Mouse (Mus musculus): ENCODE data around the gene Nav2.

Gene Nav2

DNA sequence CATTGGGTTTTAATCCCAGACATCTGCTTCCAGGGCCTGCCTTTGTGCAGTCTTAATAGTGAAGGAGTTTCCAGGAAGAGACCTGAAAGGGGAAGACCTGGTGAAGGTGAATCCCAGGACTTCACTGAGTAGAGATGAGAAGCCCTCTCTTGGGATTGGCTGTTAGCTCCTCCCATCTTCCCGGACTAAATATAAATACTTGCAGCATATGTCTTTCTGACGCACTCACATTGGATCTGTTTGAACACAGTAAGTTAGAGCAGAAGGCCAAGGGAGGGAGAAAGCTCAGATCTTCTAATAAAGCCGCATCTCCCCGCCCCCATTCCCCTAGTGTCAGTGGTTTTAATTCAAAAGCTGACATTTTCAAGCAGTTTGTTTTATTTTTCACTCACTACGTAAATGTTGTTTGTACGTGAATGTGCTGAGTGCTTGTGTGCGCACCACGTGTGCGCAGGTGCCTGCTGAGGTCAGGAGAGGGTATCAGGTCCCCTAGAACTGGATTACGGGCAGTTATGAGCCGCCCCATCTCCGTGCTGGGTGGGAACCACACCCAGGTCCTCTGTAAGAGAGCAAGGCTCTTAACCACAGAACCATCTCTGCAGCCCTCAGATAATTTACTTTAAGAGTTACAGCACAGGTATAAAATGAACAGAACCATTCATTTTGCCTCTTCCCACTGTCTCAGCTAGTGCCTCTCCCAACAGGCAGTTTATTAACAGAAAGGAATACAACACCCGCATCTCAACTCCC is 365.6 kb downstream of the Nav2 start:
- no peak for DNase-seq (ENCODE audit: low read depth in 2 of 2, low spot score in 2 of 2)

DNA sequence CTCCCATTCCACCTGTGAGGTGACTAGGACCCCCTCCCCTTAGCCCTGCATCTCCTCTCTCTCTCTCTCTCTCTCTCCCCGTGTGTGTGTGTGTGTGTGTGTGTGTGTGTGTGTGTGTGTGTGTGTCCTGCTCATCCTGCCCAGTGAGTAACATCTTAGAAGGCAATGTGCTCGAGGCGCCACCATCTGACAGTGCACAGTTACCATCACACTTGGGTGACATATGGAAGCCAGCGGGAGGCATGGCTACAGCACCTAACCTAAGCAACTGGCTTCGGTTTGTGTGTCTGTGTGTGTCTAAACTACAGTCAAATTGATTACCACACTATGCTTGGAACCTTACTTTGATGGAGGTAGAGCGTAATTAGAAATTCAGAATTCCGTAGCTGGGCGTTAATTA is 366.2 kb downstream of the Nav2 start:
- no peak for DNase-seq (ENCODE audit: low read depth in 2 of 2, low spot score in 2 of 2)

DNA sequence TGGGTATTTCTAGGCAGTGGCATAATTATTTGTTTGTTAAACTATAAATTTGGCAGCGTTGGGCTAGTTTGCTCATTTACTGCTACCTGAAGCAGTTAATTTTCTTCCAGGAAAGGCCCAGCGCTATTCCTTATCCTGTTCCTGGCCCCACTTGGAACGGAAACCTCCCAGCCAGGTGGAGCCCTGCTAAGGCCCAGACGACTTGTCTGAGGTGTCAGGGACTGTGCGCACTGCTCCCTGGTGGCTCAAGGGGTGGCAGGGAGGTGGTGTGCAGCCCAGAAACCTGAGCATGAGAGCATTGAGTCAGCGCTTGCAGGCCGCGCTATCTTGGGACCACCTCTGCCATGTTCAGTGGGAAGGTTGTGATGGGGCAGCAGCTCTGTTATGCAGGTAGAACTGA is 367.6 kb downstream of the Nav2 start:
- DNase-seq (ENCODE audit: low read depth in 2 of 2, low spot score in 2 of 2): no peak

DNA sequence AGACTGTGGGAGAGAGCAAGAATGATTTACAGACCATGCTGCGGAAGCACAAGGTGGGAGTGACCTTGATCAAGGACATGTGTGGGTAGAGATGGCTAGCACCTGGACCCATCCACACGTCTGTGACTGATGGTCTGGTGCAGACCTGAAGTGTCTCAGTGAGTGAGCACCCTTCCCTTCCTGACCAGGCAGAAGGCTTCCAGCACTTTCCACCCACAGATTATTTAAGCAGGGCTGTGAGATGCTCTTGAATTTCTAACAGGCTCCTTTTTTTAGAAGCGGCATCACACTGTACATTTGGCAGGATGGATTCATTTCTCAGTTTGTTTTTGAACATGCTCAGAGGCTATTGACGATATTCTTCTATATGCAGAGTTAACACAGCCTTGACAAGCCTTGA is 369.2 kb downstream of the Nav2 start:
- no peak for DNase-seq (ENCODE audit: low read depth in 2 of 2, low spot score in 2 of 2)

DNA sequence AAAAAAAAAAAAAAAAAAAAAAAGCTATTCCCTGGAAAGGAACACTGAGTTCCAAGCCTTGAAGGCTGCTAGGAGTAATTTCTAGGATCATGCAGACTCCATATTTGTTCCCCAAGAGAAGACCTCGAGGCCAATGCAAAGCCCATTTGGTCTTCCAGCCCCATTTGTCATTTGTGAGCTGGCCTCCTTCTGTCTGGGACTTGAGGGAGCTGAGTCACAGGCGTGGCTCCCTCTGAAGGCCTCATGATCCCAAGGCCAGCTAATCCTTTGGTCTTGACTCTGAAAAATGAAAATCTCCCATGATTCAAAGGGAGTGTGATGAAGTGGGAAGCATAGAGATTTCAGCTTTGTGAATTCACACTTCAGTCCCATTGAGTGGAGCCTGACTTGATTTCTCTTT is 370.0 kb downstream of the Nav2 start:
- no peak for DNase-seq (ENCODE audit: low read depth in 2 of 2, low spot score in 2 of 2)

DNA sequence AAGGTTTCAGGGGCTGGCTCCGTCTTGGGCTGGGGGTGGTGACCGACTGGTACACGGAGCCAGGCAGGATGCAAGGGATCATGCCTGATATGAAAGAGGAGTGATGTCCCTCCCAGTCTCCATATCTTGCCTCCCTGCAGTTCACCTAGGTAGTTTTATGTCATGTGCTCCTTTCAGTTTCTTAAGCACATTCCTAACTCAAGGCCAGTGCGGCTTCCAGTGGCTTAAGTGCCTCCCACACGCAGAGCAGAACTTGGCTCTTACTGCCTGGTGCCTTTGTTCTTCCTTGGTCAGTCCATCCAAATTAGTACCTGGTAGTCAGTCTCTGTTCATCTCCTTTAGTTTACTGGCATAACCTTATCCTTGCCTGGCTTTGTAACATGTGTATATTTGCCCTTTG is 371.9 kb downstream of the Nav2 start:
- no peak for DNase-seq (ENCODE audit: low read depth in 2 of 2, low spot score in 2 of 2)

DNA sequence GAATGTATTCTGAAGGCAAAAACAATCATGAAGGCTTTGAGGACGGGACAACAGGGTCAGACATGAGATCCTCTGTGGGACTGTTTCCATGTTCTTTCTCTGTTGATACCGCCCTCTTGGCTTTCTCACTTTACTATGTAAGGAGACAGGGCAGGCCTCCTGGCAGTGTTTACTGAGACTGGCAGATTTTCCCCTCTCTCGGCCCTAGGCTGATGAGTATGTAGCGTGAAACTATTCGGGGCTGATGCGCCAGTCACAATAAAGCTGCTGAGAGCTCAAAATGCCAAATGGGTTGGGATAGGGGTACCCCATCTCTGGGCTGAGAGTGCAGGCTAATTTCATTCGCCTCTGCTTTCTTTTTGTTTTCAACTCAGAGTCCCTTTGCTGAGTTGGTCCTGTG is 373.9 kb downstream of the Nav2 start:
- DNase-seq (ENCODE audit: low read depth in 2 of 2, low spot score in 2 of 2): no peak

DNA sequence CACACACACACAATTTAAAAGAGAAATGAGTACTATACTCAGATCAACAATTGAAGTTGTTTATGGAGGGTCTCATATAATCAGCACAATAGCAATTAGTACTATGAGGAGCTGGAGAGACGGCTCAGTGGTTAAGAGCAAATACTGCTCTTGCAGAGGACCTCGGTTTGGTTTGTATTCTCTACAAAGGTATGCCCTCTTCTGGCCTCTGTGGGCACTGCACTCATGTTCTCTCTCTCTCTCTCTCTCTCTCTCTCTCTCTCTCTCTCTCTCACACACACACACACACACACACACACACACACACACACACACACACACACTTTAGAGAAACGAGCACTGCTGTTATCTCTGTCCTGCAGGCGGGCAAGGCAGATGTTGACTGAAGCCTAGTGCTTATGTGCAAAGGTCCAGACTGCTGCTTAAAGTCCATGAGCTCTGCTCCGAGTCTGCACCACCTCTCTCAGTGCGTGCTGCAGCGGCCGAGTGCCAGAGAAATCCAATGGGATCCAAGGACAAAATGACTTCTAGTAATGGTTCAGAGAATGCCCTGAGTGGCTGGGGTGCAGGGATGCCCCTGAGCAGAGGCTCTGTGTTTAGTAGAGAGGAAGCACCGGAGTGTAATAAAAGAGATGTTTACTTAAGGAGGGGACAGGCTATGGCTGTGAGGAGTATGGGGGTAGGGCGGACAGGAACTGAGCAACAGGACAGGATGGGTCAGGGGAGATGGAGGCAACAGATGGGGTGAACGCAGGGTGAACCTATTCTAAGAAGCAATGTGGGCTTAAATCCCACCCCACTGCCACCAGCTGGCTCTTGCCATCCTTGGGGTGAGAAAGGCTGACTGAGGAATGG is 375.2 kb downstream of the Nav2 start:
- no peak for DNase-seq (ENCODE audit: low read depth in 2 of 2, low spot score in 2 of 2)

DNA sequence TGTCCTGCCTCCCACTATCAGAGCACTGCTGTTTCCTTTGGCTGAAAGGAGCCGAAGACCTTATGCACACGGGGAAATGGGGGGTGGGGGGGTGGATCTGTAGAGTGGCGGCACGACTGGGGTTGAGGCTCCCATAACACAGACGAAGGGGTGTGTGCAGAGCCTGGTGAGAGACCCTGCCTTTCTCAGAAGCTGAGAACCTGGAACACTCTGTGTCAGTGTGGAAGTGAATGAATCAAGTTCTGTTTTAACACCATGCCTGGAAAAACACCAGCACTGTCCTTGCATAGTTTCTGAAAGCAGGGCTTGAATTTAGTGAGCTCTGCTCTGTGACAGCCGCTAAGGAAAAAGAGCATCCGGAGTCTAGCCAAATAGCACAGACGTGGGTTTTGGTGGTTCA is 379.7 kb downstream of the Nav2 start:
- no peak for DNase-seq (ENCODE audit: low read depth in 2 of 2, low spot score in 2 of 2)

DNA sequence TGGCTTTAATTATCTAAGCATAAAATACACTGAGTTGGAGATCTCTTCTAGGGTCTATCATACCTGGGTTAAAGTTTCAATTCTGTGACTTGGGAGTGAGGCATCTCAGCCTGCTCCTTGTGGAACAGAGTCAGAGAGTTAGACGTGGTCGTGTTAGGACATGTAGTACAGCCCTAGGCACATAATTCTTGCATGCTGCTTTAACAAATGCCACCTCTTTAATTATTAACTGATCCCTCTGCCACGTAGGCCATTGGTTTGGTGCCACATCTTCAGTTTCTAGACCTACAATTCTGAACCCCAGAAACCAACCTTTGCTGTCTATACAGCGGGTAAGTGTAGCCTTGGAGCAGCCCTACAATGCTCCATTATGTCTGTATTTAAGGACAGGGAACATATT is 381.8 kb downstream of the Nav2 start:
- no peak for DNase-seq (ENCODE audit: low read depth in 2 of 2, low spot score in 2 of 2)

DNA sequence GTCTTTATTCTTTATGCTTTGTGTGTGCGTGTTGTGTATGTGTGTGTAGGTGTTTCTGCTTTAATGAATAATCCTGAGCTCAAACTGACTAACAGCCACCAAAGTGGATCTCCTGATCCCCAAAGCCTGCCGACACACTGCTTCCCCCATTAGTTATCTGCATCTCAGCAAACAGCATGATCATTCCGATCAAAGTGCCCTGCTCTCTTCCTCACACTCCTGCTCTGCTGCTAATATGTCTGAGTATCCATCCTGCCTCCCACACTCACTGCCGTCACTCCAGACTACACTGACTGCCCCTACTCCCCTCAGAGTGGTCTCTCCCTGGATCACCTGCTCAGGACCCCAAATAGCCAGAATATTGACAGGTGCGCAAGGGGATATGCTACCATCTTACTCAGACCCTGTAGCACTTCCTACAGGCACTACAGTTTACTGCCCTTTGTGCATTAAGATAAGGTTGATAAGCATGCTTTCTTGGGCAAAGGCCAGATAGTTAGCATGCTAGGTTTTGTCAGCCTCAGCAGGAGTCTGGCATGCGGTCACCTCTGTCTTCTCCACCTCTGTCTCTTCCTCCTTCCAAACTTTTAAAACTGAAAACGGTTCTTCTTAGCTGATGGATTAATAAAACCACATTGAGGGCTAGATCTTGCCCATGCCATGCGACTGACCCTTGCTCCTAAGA is 382.8 kb downstream of the Nav2 start:
- DNase-seq (ENCODE audit: low read depth in 2 of 2, low spot score in 2 of 2): no peak

DNA sequence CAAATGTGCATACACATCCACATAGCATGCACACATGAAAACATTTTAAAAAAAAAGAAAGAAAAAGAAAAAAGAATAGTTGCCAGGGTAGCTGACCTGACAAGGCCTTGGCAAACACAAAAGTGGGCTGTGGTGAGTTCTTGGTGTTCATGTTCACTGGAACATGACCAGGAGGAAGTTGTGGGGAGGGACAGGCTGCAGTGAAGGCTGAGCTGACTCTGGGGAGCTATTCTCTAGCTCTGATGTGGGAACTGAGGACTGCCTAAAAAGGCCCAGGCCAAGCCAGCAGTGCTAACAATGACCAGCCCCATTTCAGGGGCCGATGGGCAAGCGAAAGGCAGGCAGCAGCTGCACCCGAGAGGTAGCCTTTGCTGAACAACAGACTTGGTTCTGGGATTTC is 388.6 kb downstream of the Nav2 start:
- no peak for DNase-seq (ENCODE audit: low read depth in 2 of 2, low spot score in 2 of 2)

DNA sequence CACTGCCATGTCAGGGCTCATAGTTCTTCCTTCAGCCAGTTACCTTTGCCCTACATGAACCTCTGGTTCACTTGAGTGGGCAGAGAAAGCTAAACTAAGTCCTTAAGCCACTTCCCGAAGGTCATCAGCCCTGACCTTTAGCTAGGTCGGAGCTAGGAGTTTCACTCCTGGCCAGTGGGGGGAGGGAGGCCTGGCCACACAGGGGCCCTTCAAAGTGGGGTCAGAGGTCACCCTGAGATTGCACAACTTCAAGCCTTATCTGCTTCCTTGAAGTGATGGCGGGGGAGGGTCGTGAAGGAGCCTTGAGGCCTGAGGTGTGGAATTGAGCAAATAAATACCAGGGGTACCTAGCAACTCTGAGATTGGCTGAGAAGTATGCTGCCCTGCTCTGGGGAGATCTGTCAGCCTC is 389.9 kb downstream of the Nav2 start:
- no peak for DNase-seq (ENCODE audit: low read depth in 2 of 2, low spot score in 2 of 2)

DNA sequence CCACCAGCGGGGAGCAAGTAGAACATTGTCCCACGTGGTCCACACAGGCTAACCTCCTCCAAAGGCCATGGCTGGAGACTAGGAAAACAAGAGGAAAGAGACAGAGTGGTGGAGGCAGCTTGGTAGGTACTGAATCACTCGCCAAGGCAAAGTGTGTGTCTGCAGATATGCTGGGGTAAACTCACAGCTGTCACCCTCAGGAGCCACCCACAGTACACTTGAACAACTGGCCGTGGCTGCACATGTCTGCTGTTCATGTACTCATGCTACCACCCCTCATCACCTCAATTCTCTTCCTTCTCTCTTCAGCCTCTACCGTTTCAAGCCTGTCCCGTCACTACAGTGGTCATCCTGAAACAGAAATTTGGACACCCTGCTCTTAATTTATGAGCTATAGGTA is 393.0 kb downstream of the Nav2 start:
- DNase-seq (ENCODE audit: low read depth in 2 of 2, low spot score in 2 of 2): no peak

DNA sequence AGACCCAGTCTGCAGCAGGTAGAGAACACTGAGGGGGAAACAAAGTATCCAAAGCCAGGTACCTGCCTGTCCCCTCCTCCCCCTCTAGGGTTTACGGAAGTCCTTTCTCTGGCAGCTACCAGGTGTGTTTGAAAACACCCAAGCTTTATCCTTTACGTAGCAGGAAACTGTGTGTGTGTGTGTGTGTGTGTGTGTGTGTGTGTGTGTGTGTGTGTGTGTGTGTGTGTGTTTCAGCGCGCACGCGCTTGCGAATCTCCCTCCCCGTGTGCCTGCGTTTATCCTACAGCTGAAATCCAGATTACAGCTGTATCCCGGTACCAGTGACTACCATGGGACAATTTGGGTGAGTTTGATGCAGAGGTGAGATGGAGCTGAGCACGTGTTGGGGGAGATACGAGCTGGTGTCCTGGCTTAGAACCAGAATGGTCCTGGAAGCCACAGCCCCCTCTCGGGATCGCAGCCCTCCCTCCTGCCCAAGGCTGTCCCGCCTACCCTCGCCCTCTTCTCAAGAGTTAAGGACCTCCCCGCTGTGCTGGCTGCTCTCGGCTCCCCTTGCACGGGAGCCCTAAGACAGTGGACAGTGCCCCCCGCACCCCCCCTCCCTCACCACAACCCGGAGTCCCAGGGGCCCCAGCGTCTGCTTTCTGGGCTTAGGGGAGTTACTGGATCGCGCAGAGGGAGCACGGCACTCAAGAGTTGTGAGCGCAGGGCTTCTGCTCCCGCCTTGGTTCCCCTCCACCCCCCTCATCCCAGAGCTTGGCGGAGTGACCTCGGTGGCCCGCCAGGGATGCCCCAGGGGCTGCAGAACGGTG is 395.3 kb downstream of the Nav2 start:
- DNase-seq (ENCODE audit: low read depth in 2 of 2, low spot score in 2 of 2): no peak

DNA sequence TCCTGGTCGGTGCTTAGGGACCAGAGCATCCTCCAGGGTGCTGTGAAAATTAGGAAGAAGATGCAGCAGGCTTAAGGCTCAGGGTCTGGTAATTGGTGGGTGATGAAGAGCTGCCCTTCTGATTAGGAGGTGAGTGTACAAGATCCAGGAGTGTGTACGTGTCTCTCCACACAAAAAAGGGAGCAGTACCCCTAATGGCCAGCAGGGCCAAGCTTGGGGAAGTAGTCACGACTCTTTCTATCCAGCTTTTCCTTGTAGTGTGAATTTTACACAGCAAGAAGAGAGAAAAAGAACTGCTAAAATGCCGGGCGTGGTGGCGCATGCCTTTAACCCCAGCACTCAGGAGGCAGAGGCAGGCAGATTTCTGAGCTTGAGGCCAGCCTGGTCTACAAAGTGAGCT is 399.2 kb downstream of the Nav2 start:
- DNase-seq (ENCODE audit: low read depth in 2 of 2, low spot score in 2 of 2): no peak

DNA sequence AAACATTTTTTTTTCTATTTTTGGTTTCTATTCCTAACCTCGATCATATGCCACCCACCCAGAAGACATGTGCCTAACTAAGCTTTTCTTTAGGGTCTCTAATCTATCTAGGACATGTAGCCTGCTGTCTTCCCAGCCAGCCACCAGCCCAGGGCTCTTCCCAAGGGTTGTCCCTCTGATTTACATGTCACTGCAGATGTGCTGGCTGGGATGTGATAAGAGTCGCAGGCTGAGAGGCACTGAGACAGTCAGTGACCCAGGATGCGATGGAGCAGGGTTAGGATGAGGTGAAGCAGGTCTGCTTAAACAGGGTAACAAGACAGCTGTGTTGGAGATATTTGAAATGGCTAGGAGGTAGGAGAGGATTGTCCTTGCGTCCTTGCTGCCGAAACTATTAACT is 401.2 kb downstream of the Nav2 start:
- no peak for DNase-seq (ENCODE audit: low read depth in 2 of 2, low spot score in 2 of 2)

DNA sequence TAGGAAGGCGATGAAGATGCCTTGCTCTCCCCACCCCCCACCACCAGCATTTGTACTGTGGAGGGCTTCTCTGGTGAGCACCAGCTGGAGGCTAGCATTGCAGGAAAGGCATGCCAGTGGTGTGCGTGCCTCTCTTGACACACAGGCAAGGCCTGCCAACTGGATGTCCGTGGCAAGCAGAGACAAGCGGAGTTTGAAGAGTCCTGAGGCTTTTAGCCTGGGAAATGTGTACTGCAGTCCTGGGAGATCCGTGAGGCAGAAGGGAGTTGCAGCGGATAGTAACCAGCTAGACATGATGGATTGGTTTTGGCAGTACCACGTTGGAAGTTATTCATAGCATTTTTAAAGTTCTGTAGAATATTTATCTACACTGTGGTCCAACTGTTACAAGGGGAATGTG is 405.4 kb downstream of the Nav2 start:
- DNase-seq (ENCODE audit: low read depth in 2 of 2, low spot score in 2 of 2): no peak

DNA sequence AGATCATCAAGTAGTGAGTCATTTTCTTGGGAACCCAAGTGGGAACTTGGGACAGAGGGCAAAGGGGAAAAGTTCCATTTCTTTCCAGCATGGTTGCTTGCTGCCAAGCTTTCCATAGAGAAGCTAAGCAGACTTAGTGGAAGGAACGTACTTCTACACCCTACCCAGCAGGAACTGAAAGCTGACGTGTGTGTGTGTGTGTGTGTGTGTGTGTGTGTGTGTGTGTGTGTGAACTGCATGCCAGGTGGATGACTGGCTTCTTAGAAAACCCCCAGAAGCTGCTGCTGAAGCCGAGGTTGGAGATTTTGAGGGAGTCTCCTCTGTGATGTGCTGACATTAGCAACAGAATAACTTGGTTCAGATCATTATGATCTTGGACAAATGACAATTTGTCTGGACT is 406.5 kb downstream of the Nav2 start:
- DNase-seq (ENCODE audit: low read depth in 2 of 2, low spot score in 2 of 2): no peak

DNA sequence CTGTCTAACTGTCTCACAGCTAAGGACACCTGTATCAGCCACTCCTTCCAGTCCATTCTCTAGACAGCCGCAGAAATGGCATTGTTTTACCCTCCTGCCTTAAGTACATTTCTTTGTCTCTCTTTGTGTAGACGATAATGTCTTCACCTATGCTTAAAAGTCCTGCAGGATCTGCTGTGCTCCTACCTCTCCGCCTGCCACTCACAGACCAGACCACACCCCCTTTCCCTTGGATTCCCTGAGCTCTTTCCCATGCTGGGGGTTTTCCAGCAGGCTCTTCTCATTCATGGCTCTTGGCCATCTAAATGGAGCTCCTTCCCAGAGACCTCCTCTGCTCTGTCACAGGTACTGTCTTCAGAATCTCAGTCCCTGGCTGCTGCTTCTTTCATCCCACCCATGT is 408.1 kb downstream of the Nav2 start:
- DNase-seq (ENCODE audit: low read depth in 2 of 2, low spot score in 2 of 2): no peak

DNA sequence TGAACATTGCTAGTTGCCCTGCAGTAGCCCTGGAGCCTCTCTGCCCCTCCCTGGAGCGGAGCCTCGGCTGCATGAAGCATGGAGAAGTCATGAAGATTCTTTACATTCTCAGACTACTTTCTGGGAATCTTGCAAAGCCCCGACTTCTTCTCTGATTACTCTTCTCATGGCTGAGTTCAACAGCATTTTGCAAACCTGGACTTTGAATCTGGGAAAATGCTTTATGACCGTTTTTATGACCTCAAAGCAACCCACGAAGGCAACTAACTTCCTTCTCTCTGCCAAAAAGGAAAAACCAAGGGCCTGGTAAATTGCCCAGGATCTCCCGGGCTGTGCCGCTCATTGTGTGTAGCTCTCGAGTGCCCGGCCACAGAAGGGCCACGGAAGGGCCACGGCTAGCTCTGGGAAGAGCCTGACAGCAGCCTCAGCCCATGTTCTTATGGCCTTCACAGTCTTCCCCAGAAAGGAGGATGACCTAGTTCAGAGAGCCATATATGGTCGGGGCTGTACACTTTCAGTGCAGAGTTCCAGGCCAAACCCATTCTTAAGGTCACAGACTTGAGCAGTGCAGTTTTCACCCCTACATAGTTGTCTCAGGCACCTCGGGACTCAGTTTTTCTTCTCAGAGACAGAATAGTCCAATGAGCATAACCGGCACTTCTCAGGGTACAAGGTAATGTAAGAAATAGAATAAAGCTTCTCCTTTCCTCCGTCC is 409.8 kb downstream of the Nav2 start:
- no peak for DNase-seq (ENCODE audit: low read depth in 2 of 2, low spot score in 2 of 2)

Data from CD8-positive naive resting alpha-beta T cell, adult 2 months (primary cell).